In the genomic region with DNA sequence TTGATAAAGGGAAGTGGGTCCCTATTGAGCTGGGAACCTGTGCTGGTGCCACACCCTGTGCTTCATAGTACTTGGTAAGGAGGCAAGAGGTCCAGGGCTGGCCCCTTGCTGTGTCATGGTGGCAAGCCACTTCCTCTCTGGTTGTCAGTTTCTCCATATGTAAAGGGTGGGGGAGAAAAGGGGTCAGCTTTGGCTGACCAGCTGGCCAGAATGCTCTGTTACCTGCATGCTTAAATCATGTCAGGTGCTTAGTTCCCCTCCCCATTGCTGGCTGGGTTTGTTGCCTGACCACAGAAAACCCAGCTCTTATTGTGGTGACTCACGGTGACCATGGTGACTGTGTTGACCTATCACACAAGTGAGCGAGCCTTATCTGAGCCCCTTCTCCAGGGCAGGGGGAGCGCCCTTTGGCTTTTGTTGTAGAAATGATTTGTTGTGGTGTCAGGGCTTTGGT, we compare ENCODE assay signal across 11 mouse cellular contexts. TPM values are rescaled to one million over a fixed set of nuclear protein-coding genes. Genes with fewer than 3 reads are reported as not detected.
DNase-seq lines count a peak whose midpoint lies in the region; ATAC-seq and TF ChIP-seq lines count a peak whose summit lies in the region.
"Had no signal": no experiment of that assay in that cellular context is flagged by ENCODE, and none has a peak within 500 bp of the region (broad histone marks: within the 10 kb centered on the region; RNA-seq: fewer than 3 reads in every experiment).

No protein-coding gene starts in this region.

- TF ChIP-seq EP300 in heart, adult 2 months (IDR thresholded peaks at IDR 0.05; ENCODE audit: insufficient read depth, low read depth, low read length) = no peak

- 53% methylated on average over 3 of the region's 3 CpGs for WGBS in heart, adult 2 months
- WGBS in intestine, embryonic 16.5 days = 52% methylated on average over 3 of the region's 3 CpGs
- 57% methylated on average over 3 of the region's 3 CpGs for WGBS in hindbrain, postnatal 0 days
- WGBS in forebrain, embryonic 16.5 days = 76% methylated on average over 3 of the region's 3 CpGs

- H3K9me3 ChIP-seq in intestine, embryonic 16.5 days (ENCODE audit: control insufficient read depth, low read length) = no peaks in the 10 kb centered on the region
- H3K9me3 ChIP-seq in hindbrain, postnatal 0 days (ENCODE audit: low read length) = no peaks in the 10 kb centered on the region
- H3K9me3 ChIP-seq in forebrain, embryonic 16.5 days (ENCODE audit: control insufficient read depth, low read length) = no peaks in the 10 kb centered on the region
- H3K9me3 ChIP-seq: embryonic facial prominence, embryonic 12.5 days had no signal

- H3K4me2 ChIP-seq in intestine, embryonic 16.5 days (ENCODE audit: low read depth, low read length) = no peak overlapping the region
- H3K4me2 ChIP-seq in hindbrain, postnatal 0 days (ENCODE audit: low read depth, low read length) = no peak overlapping the region
- no peak overlapping the region for H3K4me2 ChIP-seq in forebrain, embryonic 16.5 days (ENCODE audit: low read length)
- H3K4me2 ChIP-seq: embryonic facial prominence, embryonic 12.5 days had no signal

- no peaks in the 10 kb centered on the region; the same call in 1 of the 2 replicates for H3K36me3 ChIP-seq in heart, adult 2 months (ENCODE audit: control insufficient read depth, insufficient read depth, low read length)
- H3K36me3 ChIP-seq in intestine, embryonic 16.5 days (ENCODE audit: control insufficient read depth, insufficient read depth, low read length) = no peaks in the 10 kb centered on the region
- H3K36me3 ChIP-seq in hindbrain, postnatal 0 days (ENCODE audit: insufficient read depth, low read length) = no peaks in the 10 kb centered on the region
- no peaks in the 10 kb centered on the region for H3K36me3 ChIP-seq in forebrain, embryonic 16.5 days (ENCODE audit: control insufficient read depth, insufficient read depth)
- H3K36me3 ChIP-seq: embryonic facial prominence, embryonic 12.5 days had no signal

- no peak for DNase-seq in heart, adult 2 months
- no peak for DNase-seq in heart, adult 9 months (ENCODE audit: low spot score in 2 of 2)
- peak; percentile 38 for DNase-seq in CD4-positive, CD25-positive, alpha-beta regulatory T cell, adult 2 months (ENCODE audit: low read depth, low spot score)
- peak; percentile 38 to 56 for DNase-seq in monocyte, adult 2 months (ENCODE audit: low read depth in 1 of 2, low spot score in 2 of 2)
- no peak for DNase-seq in kidney, adult 18-20 months
- DNase-seq in hindbrain, postnatal 0 days (ENCODE audit: low spot score) = no peak
- DNase-seq: spleen, adult 18-20 months had no signal

- intact Hi-C loops in heart, adult 2 months (cut with DNase I) = no loop called here

- ATAC-seq in intestine, embryonic 16.5 days = peak; percentile 57
- no peak for ATAC-seq in hindbrain, postnatal 0 days
- no peak for ATAC-seq in forebrain, embryonic 16.5 days

- no peak for TF ChIP-seq CTCF in heart, adult 2 months (IDR thresholded peaks at IDR 0.05)
- no peak for TF ChIP-seq CTCF in hindbrain, postnatal 0 days (IDR thresholded peaks at IDR 0.05; ENCODE audit: low read depth)

- H3K4me3 ChIP-seq in heart, adult 2 months = no peak overlapping the region
- H3K4me3 ChIP-seq in intestine, embryonic 16.5 days (ENCODE audit: low read length) = no peak overlapping the region
- H3K4me3 ChIP-seq in hindbrain, postnatal 0 days (ENCODE audit: low read length) = no peak overlapping the region
- no peak overlapping the region for H3K4me3 ChIP-seq in forebrain, embryonic 16.5 days (replicated peaks; ENCODE audit: low read length)
- H3K4me3 ChIP-seq: embryonic facial prominence, embryonic 12.5 days had no signal

- no peak for TF ChIP-seq POLR2A in heart, adult 2 months (IDR thresholded peaks at IDR 0.05; ENCODE audit: insufficient read depth, low read depth, low read length)

- H3K27me3 ChIP-seq in heart, adult 2 months (ENCODE audit: control insufficient read depth, insufficient read depth, low read length) = no peaks in the 10 kb centered on the region
- H3K27me3 ChIP-seq in intestine, embryonic 16.5 days (replicated peaks; ENCODE audit: control insufficient read depth, insufficient read depth, low read length) = no peaks in the 10 kb centered on the region
- no peaks in the 10 kb centered on the region for H3K27me3 ChIP-seq in hindbrain, postnatal 0 days (ENCODE audit: insufficient read depth, low read length)
- H3K27me3 ChIP-seq in forebrain, embryonic 16.5 days (replicated peaks; ENCODE audit: control insufficient read depth, insufficient read depth, low read length) = no peaks in the 10 kb centered on the region
- H3K27me3 ChIP-seq: embryonic facial prominence, embryonic 12.5 days had no signal

- peaks cover 7% of the 10 kb centered on the region; the same call in 1 of the 2 replicates for H3K79me2 ChIP-seq in heart, adult 2 months (replicated peaks; ENCODE audit: control insufficient read depth, insufficient read depth, low read length)

- H3K4me1 ChIP-seq in heart, adult 2 months (ENCODE audit: control insufficient read depth, insufficient read depth, low read length) = peaks cover 32% of the 10 kb centered on the region
- H3K4me1 ChIP-seq in intestine, embryonic 16.5 days (ENCODE audit: control insufficient read depth, insufficient read depth, low read length) = peaks cover 41% of the 10 kb centered on the region
- H3K4me1 ChIP-seq in hindbrain, postnatal 0 days (ENCODE audit: insufficient read depth, low read length) = no peaks in the 10 kb centered on the region
- H3K4me1 ChIP-seq in forebrain, embryonic 16.5 days (replicated peaks; ENCODE audit: control insufficient read depth, insufficient read depth, low read length) = no peaks in the 10 kb centered on the region

- peak overlapping the region; percentile 28 for H3K27ac ChIP-seq in heart, adult 2 months
- no peak overlapping the region for H3K27ac ChIP-seq in intestine, embryonic 16.5 days (ENCODE audit: low read length)
- no peak overlapping the region for H3K27ac ChIP-seq in hindbrain, postnatal 0 days
- no peak overlapping the region for H3K27ac ChIP-seq in forebrain, embryonic 16.5 days (ENCODE audit: low read length)
- H3K27ac ChIP-seq: embryonic facial prominence, embryonic 12.5 days had no signal

- H3K9ac ChIP-seq in heart, adult 2 months (ENCODE audit: low read depth, low read length) = no peak overlapping the region
- no peak overlapping the region for H3K9ac ChIP-seq in intestine, embryonic 16.5 days (ENCODE audit: low read depth, low read length)
- no peak overlapping the region for H3K9ac ChIP-seq in hindbrain, postnatal 0 days (replicated peaks; ENCODE audit: low read length)
- H3K9ac ChIP-seq in forebrain, embryonic 16.5 days (replicated peaks; ENCODE audit: low read depth, low read length) = no peak overlapping the region
- H3K9ac ChIP-seq: embryonic facial prominence, embryonic 12.5 days had no signal

RNA-seq across cellular contexts. Expression of a gene that starts 15.2 kb away (rescaled TPM):
- total RNA-seq in heart, adult 2 months (2021) = 10 to 100 TPM; 77.9 to 82.4 TPM
- 74.0 and 90.3 TPM in 2 replicates for polyA plus RNA-seq in heart, adult 2 months (2012; rRNA removed)
- 95.3 and 105 TPM in 2 replicates for polyA plus RNA-seq in intestine, embryonic 16.5 days (2015; fragmentation: Nextera tagmentation; extraction: Ambion mirVana)
- 3.7 and 4.2 TPM in 2 replicates for total RNA-seq in hindbrain, postnatal 0 days (2014; rRNA removed)
- 4.5 and 4.9 TPM in 2 replicates for polyA plus RNA-seq in hindbrain, postnatal 0 days (2015; fragmentation: Nextera tagmentation; extraction: Ambion mirVana)
- polyA plus RNA-seq in forebrain, embryonic 16.5 days (2015; fragmentation: Nextera tagmentation; extraction: Ambion mirVana) = 2.0 and 2.6 TPM in 2 replicates

RNA-seq across cellular contexts. Expression of a gene that starts 45.7 kb away (rescaled TPM):
- 1 to 10 TPM; 1.6 to 3.4 TPM for total RNA-seq in heart, adult 2 months (2021)
- polyA plus RNA-seq in heart, adult 2 months (2012; rRNA removed) = 4.1 and 7.6 TPM in 2 replicates
- polyA plus RNA-seq in intestine, embryonic 16.5 days (2015; fragmentation: Nextera tagmentation; extraction: Ambion mirVana) = 0.86 and 1.9 TPM in 2 replicates
- 2.0 TPM in 1 of 2 replicates, not detected in the other for total RNA-seq in hindbrain, postnatal 0 days (2014; rRNA removed)
- polyA plus RNA-seq in hindbrain, postnatal 0 days (2015; fragmentation: Nextera tagmentation; extraction: Ambion mirVana) = 0.41 TPM in 1 of 2 replicates, not detected in the other
- polyA plus RNA-seq in forebrain, embryonic 16.5 days (2015; fragmentation: Nextera tagmentation; extraction: Ambion mirVana) = not detected in 2 replicates
- total RNA-seq: left cerebral cortex, postnatal 36 days had no signal

Comparison
In these comparisons a context has a peak if more than half of its experiments do, and no peak if none do; other contexts are left out.
1. DNase-seq: peak in CD4-positive, CD25-positive, alpha-beta regulatory T cell, adult 2 months (single experiment) and monocyte, adult 2 months (2 of 2); none in heart, adult 2 months (0 of 2), heart, adult 9 months (0 of 2), kidney, adult 18-20 months (single experiment) and hindbrain, postnatal 0 days (single experiment).
2. RNA of a gene that starts 15.2 kb away (polyA plus RNA-seq): 95.3 to 105 TPM in intestine, embryonic 16.5 days and 74.0 to 90.3 TPM in heart, adult 2 months; 4.5 to 4.9 TPM in hindbrain, postnatal 0 days and 2.0 to 2.6 TPM in forebrain, embryonic 16.5 days; every median in the first group is over 10 times any median in the second.